Mouse (Mus musculus) adrenal gland, postnatal 25 days (tissue): ENCODE results near the gene Acrbp. TPM values are rescaled to one million over a fixed set of nuclear protein-coding genes. Genes with fewer than 3 reads are reported as not detected.

Experiments used
- DNase-seq: peaks from one replicate; pipeline ENCODE4 v3.0.0; 2021; ENCODE audit warnings: mixed read lengths
- microRNA-seq, 2 experiments: library from miRNA; unstranded; fragments of <30 nt; microRNA quantifications; one replicate each; pipeline ENCODE4 v1.2.0; 2021
- total RNA-seq: library from RNA; stranded (reverse); gene quantifications from 2 replicates; pipeline ENCODE4 v1.2.3, GENCODE M21; 2021

Acrbp gene
- total RNA-seq, 1 experiment from 2014 or later: 10.4 TPM

GRCm38 (mm10) chr6:125099421-125099971, 50.0 kb downstream of the Acrbp start:
- peak; percentile 41 for DNase-seq

GRCm38 (mm10) chr6:125101444-125101843, 52.0 kb downstream of the Acrbp start:
- DNase-seq: no peak

- no peak for DNase-seq
Measured at GRCm38 (mm10) chr6:125104223-125104622, 54.7 kb downstream of the Acrbp start.

- no peak for DNase-seq
Measured at GRCm38 (mm10) chr6:125107705-125108104, 58.2 kb downstream of the Acrbp start.

DNA sequence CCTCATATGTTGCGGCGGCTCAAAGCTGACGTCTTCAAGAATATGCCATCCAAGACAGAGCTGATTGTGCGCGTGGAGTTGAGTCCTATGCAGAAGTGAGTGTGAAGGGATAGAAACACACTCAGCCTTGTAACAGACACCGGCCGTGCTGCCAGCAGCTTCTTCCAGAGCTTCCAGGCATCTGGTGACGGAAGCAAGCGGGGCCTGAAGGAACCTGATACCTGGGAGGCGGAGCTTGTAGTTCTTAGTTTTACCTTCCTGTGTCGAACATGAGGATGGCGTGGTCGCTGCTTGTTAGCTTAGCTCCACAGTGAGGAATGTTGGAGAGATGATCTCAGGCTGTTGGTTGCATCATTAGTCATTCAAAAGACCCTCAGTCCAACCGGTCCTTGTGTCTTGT, 59.9 kb downstream of the Acrbp start:
- no peak for DNase-seq

DNA sequence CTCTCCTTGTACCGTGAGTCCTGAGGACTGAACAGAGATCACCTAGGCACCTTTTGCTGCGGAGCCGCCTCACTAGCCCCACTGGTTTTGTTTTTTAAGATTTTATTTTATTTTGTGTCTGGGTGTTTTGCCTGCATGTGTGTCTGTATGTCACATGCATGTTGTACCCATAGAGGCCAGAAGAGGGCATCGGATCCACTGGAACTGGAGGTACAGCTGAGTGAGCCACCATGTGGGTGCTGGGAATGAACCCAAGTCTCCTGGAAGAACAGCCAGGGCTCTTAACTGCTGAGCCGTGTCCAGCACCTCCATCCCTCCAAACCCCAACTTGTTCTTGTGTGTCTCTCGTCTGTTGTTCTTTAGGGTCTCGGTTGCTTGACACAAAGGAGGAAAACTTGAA, 61.4 kb downstream of the Acrbp start:
- peak; percentile 42 for DNase-seq

GRCm38 (mm10) chr6:125112553-125112952, 63.1 kb downstream of the Acrbp start:
- no peak for DNase-seq

Small RNA genes within 50 kb of the gene (microRNA-seq; reads per million reads assigned to microRNA genes)
- 0.34 to 0.71 reads per million in 2 experiments for gene Mir7045

Other genes with a start within 250 kb of the Acrbp start
- gene Spsb2, start 241.0 kb upstream of the Acrbp start, total RNA-seq: 21.7 and 32.2 TPM in 2 replicates
- 382 and 387 TPM in 2 replicates for gene Tpi1, start 235.4 kb upstream of the Acrbp start, total RNA-seq
- gene Usp5, start 220.2 kb upstream of the Acrbp start, total RNA-seq: 118 and 136 TPM in 2 replicates
- 10.5 and 11.7 TPM in 2 replicates for gene Cdca3, start 220.1 kb upstream of the Acrbp start, total RNA-seq
- gene Gnb3, start 209.4 kb upstream of the Acrbp start, total RNA-seq: 5.5 and 14.0 TPM in 2 replicates
- 20.2 and 26.5 TPM in 2 replicates for gene P3h3, start 191.9 kb upstream of the Acrbp start, total RNA-seq
- 0.90 and 1.5 TPM in 2 replicates for gene Gpr162, start 185.7 kb upstream of the Acrbp start, total RNA-seq
- 0.21 TPM in 1 of 2 replicates, not detected in the other for gene Cd4, start 161.5 kb upstream of the Acrbp start, total RNA-seq
- gene Lag3, start 138.0 kb upstream of the Acrbp start, total RNA-seq: 1.2 and 1.4 TPM in 2 replicates
- 790 and 858 TPM in 2 replicates for gene Ptms, start 129.6 kb upstream of the Acrbp start, total RNA-seq
- gene Mlf2, start 118.3 kb upstream of the Acrbp start, total RNA-seq: 271 and 277 TPM in 2 replicates
- gene Cops7a, start 84.2 kb upstream of the Acrbp start, total RNA-seq: 172 and 177 TPM in 2 replicates
- gene Pianp, start 53.0 kb upstream of the Acrbp start, total RNA-seq: 1.2 and 2.1 TPM in 2 replicates
- gene Zfp384, start 40.5 kb upstream of the Acrbp start, total RNA-seq: 59.6 and 61.3 TPM in 2 replicates
- 82.3 and 102 TPM in 2 replicates for gene Ing4, start 9.9 kb upstream of the Acrbp start, total RNA-seq
- 0.36 TPM in 1 of 2 replicates, not detected in the other for gene Lpar5, start 18.2 kb downstream of the Acrbp start, total RNA-seq
- 175 and 203 TPM in 2 replicates for gene Chd4, start 46.3 kb downstream of the Acrbp start, total RNA-seq
- 36.2 and 44.0 TPM in 2 replicates for gene Nop2, start 82.2 kb downstream of the Acrbp start, total RNA-seq
- 27.8 and 43.8 TPM in 2 replicates for gene Iffo1, start 95.6 kb downstream of the Acrbp start, total RNA-seq
- gene Gapdh, start 116.8 kb downstream of the Acrbp start, total RNA-seq: 1,475 and 1,510 TPM in 2 replicates
- 35.6 and 48.3 TPM in 2 replicates for gene Ncapd2, start 142.0 kb downstream of the Acrbp start, total RNA-seq
- gene Mrpl51, start 142.1 kb downstream of the Acrbp start, total RNA-seq: 158 and 198 TPM in 2 replicates
- gene Vamp1, start 165.9 kb downstream of the Acrbp start, total RNA-seq: 81.4 and 102 TPM in 2 replicates
- gene Tapbpl, start 182.2 kb downstream of the Acrbp start, total RNA-seq: 7.6 and 9.8 TPM in 2 replicates
- 0.79 TPM in 1 of 2 replicates, not detected in the other for gene Cd27, start 187.3 kb downstream of the Acrbp start, total RNA-seq
- gene Tuba3a, start 236.4 kb downstream of the Acrbp start, total RNA-seq: not detected in 2 replicates